Mouse (Mus musculus): ENCODE measurements around the gene Pdhx.

GRCm38 (mm10) chr2:102973115-102973514 lies 100.2 kb downstream of the Pdhx start:
- TF ChIP-seq CTCF (IDR thresholded peaks at IDR 0.05; ENCODE audit: low read depth, low read length), result no peak
- TF ChIP-seq GATA2 (IDR thresholded peaks at IDR 0.05; ENCODE audit: borderline replicate concordance, low read depth, low read length), result no peak
